Mouse (Mus musculus): Measurements from ENCODE around the gene Sox5.

Sox5 gene

GRCm38 (mm10) chr6:144772175-144772918, 9.4 kb downstream of the Sox5 start:
- DNase-seq: no peak

DNA sequence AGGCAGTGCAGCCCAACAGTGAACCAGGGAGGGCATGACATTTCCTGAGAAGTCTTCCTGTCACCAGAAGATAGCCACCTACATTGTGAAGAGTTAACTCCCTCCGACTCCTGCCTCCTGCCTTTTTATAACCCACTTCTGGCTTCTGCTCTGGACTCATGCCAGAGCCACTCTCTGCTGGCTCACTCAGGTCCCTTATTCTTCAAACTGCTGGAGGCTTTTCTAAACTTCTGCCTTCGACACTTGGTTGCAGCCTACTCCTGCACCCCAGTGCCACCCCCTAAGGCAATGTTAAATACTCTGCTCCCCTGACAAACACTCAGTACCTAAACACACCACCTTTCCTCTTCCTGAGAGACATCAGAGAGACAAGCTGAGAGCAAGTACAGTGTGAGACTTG, 12.7 kb downstream of the Sox5 start:
- no peak for DNase-seq

DNA sequence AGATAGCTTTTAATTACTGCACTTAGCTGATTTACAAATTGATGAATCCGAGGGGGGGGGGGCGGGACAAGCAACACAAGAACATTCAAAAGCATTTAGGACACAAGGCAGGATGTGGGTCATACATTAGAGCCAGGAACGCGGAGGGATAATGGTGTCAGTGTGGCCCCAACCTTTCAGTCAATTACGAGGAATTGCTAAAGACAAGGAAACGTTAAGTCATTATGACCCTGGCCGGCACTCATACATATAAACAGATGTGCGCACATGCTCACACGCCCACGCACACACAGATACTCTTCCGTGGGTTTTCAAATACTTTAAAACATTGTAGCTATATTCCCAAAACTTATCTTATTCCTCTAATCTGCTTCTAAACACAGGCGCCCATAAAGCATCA, 19.9 kb downstream of the Sox5 start:
- no peak for DNase-seq

DNA sequence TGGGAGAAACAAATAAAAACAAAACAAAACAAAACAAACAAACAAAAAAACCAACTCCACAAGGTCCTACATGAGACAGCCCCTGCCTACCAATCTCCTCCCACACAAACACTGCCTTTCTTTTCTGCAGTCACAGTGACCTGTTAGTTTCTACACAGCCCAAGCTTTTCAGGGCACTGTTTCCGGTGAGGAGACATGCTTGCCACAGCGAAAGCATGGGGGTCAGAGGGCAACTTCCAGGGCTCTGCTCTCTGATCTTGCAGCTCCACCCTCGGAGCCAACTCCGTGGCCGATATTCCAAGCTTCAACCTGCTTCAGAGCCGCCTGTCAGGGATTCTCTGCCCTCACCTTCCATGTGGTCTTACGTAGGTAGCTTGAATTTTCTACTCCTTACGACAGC, 22.6 kb downstream of the Sox5 start:
- DNase-seq: no peak

DNA sequence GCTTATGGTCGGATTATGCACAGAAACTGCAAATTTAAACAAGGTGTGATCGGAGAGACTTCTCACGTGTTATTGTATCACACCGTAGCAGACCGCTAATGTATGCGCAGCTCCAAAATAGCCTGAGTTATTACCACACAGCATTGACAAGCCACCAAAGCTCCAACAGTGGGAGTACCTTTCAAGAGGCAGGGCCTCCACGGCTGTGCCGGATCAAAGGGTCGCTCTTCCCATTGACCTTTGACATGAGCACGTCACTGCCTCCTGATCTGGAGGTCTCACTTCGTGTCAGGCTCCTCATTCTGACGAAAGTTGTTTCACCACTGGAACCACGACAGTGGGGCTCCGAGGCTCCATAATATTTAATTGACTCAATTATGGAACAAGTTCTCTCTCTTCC, 24.4 kb downstream of the Sox5 start:
- DNase-seq: no peak

DNA sequence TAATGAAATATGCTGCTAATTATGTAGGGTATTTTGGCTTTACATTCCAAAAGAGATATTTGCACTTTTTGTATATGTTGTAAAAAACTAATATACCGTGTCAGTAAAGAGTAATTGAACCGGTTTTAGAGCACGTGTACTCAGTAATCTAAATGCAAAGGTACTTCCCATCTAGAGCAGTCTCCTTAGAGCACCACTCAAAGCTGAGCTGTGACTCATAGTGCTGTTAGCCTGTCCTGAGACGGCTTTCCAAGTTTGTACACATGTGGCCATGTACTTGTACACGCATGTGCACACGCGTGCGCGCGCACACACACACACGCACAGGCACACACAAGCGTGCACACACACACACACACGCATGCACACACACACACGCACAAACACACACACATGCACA, 25.3 kb downstream of the Sox5 start:
- no peak for DNase-seq

- no peak for DNase-seq
Measured at GRCm38 (mm10) chr6:144755304-144755703, 26.5 kb downstream of the Sox5 start.

GRCm38 (mm10) chr6:144754366-144754765, 27.4 kb downstream of the Sox5 start:
- DNase-seq: no peak

- DNase-seq: no peak
Measured at GRCm38 (mm10) chr6:144753963-144754296, 27.8 kb downstream of the Sox5 start.

- no peak for DNase-seq
Measured at GRCm38 (mm10) chr6:144753225-144753962, 28.4 kb downstream of the Sox5 start.

GRCm38 (mm10) chr6:144751581-144751980, 30.2 kb downstream of the Sox5 start:
- DNase-seq: no peak

GRCm38 (mm10) chr6:144750197-144750596, 31.6 kb downstream of the Sox5 start:
- DNase-seq: no peak

- DNase-seq: no peak
Measured at GRCm38 (mm10) chr6:144746436-144746835, 35.3 kb downstream of the Sox5 start.

DNA sequence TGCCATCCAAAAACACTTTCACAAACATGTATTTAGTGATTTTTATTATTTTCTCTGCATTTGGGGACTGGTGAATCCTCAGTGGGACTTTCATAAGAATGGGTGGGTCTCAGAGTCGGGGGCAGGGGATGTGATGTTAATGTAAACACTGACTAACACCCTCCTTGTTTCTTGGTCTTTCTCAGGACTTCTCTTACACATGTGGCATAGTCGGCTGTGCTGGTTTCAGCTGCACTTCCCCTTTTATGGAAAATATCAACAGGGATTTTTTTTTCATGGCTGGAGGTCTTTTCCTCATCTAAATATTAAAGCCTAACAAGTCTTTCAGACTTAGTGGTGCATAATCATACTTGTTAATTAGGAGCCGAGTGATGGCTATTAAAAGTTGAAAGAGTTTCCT, 39.2 kb downstream of the Sox5 start:
- no peak for DNase-seq

- no peak for DNase-seq
Measured at GRCm38 (mm10) chr6:144741080-144741655, 40.6 kb downstream of the Sox5 start.

- no peak for DNase-seq
Measured at GRCm38 (mm10) chr6:144740343-144740742, 41.4 kb downstream of the Sox5 start.

DNA sequence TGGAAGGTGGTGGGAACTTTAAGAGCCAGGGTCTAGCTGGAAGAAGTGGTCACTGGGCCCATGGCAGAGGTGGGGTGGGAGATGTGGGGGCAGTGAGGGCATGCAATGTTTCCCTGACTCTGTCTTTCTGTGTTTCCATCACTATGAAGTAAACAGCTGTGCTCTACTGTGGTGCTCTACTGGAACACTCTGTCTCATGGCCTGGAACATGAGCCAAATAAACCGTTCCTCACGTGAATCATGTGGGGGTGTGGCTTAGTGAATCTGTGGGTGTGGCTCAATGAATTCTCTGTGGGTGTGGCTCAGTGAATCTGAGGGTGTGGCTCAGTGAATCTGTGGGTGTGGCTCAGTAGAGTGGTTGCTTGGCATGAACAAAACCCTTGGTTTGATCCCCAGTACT, 42.0 kb downstream of the Sox5 start:
- no peak for DNase-seq

DNA sequence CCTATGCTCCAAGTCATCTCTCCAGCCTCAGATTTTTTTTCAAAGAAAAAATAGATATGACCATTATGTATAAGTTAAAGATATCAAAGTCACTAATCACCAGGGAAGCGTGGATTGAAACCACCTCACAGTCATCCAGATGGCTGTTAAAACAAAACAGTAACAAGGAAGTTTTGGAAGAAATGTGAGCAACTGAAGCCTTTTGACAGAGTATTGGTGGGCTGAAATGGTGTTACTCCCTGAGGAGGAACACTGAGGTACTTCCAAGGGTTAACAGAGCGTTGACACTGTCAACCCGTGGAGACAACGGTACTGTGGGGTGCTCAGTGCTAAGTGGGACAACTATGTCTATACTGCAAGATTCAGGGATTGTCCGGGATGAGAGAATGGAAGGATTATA, 44.0 kb downstream of the Sox5 start:
- DNase-seq: no peak

DNA sequence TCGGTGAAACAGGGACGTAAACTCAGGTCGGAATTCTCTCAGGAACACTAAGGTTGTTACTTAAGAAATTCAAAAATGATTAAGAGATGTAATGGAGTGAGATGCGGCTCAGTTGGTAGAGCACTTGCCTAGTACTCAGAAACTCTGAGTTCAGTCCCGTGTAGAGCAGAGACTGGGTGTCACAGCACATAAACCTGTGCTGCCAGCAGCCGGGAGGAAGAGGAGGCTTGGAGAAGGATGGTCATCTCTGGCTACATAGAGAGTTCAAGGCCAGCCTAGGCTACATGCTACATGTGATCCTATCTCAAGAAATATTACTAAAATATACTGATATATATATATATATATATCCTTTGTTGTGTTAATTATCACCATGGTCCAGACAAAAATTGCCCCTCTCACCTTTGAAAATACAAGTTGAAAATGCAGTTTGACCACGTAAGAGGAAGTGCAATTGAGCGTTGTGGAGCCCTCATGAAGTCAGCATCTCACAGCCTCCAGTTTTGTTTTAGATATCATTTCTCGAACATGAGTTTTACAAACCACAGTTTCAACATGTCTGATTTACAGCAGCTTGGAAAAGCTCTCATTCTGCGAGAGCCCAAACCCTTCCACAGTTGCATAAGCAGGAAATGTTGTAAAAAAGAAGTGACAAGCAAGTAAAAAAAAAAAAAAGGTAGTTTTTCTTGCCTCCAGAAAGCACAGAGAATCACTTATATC, 50.4 kb downstream of the Sox5 start:
- DNase-seq: no peak

DNA sequence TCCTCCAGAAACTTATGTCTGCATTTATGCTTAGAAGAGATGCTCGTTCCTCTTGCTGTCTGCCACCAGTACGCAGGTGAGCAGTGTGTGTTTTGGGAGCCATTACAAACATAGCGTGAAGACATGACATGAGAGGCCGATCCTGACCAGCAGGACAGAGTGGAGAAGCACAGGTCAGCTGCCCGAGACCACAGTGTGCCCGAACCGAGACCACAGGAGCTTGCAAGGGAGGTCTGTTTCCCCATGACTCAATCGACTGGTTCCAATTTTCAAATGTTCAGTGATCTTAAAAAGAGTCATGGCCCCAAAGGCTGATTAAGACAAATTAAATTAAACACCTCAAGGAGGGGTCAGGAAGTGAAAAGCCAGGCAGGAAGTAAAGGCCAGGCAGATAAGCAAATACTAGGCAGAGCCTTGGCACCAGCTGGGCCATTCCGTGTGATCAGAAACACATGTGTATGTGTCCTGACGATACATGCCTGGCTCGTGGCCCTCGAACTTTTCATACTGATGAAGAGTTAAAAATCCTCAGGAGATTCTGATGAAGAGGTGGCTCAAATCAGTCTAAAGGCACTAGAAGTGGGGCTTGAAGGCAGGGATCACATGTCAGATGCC, 58.1 kb downstream of the Sox5 start:
- no peak for DNase-seq

GRCm38 (mm10) chr6:144723024-144723423, 58.8 kb downstream of the Sox5 start:
- no peak for DNase-seq

DNA sequence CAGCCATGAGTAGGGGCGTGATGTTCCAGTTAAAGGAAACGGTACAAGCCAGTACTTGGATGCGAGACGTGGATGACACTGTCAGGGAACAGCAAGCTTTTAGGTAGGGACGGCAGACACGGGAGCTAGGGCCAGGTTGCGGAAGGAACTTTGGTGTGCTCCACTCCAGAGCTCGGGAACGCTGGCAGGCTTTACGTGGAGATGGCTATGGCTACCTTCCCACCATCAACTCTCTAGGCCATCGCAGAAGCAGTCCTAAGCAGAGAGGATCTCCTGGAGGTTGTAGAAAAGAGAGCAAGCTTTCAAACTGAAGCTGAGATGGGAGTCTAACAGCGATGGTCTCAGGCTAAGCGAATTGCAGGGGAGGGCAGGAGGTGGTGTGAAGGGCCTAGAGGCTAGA, 60.9 kb downstream of the Sox5 start:
- DNase-seq: no peak

DNA sequence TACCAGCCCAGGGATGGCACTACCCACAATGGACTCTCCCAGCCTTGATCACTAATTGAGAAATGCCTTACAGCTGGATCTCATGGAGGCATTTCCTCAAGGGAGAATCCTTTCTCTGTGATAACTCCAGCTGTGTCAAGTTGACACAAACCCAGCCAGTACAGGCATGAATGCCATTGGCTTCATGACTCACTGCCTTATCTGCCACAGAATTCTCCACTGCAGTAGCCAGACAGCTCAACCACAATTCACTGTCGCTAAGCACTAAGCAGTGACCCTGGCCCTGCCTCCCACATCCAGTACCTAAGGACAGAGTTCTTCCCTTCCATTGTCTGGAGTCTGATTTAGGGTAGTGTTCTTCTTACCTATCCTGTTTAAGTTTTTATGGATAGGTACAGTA, 65.4 kb downstream of the Sox5 start:
- no peak for DNase-seq

Measured in thymus, adult 18-20 months (tissue).